Mouse (Mus musculus): Measurements from ENCODE around the gene Ifih1.
A peak's percentile ranks its signal among the peaks of the same experiment; 100 is the strongest.

Gene Ifih1

DNA sequence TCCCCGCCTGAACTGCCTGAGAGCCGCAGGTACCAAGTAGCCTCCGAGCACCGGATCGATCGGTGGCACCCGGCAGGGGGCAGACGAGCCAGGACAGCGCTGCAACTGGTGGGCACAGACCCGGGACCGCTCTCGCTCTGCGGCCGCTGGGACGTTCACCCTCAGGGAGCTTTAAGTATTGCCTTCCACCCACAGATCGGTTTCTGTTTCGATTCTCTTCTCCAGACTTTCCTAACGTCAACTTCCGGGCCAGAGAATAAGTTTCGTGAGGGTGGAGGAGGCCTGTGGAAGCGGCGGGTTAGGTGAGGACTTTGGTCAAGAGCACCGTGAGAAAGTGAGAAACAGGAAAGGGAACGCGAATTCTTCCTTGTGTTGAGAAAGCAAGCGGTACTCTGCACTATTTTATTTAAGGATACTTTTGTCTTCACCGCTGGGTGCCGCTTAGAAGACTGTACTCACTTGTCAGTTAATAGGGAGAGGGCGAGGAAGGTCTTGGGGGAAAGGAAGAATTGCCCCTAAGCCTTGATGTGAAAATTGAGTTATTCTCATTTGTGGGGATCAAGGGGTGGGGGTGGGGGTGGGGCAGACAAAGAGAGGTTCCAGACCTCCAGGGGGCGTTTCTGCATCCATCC lies at the start of gene Ifih1:
TSS of gene Ifih1 (minus strand) at position 242 of the 632 bp plus-strand sequence.
- no peak for DNase-seq (ENCODE audit: low spot score)

DNA sequence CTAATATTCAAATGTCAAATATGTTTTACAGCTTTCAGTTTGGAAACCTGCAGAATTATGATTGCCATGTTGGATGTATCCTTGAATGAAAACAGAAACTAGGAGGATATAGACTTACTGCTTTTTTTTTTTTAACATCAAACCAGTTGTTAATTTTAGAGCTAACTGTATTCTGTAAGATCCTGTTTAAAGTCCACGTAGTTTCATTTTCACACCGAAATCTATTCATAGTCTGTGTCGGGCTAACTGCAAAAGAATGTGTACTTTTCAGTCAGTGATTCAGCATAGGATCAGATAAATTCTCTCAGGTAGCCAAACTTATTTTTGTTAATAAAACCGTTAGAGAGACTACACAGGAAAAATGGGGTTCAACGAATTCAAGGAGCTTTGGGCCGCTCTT lies 39.9 kb upstream of the Ifih1 start:
- no peak for DNase-seq (ENCODE audit: low spot score)

DNA sequence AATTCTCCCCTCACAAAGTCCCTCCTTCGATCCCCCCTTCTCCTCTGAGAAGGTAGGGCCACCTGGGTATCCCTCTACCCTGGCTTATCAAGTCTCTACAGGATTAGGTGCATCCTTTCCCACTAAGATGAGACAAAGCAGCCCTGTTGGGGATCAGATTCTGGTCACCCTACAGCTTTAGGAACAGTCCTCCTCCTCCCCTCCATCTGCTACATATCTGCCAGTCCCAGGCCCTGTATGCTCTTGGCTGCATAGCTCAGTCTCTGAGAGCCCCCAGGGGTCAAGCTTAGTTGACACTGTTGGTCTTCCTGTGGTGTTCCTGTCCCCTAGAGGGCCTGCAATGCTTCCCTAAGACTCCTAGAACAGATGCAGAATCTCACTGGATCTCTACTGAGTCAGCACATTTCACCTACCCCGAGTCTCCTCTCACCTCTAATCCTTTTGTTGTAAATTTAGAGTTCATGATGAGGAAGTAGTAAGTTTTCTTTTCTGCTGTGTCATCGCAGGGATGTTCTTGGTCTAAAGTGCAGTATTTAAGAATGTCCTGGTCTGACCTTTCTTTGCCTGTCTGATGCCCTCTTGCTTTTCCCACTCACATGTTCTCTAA lies 39.0 kb upstream of the Ifih1 start:
- no peak for DNase-seq (ENCODE audit: low spot score)

GRCm38 (mm10) chr2:62681667-62682066 lies 35.6 kb upstream of the Ifih1 start:
- no peak for DNase-seq (ENCODE audit: low spot score)

GRCm38 (mm10) chr2:62672788-62673187 lies 26.7 kb upstream of the Ifih1 start:
- no peak for DNase-seq (ENCODE audit: low spot score)

DNA sequence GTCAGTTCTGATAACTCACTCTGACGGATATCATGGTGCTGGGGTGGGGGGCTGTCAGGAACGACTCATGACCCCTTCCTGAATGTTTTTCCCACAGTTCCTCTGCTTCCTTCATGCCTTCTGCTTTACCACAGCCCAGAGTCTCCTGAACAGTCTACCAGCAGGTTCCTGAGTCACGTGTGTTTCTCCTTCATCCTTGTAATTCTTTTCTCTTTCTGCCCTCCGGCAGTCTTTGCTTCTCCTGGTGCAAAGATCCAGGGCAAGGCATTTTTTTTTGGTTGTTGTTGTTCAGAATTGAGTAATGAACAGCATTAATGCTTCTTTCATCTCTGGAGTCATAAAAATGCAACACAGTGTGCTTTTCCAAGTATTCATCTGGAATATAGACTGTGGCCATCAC lies 24.7 kb upstream of the Ifih1 start:
- no peak for DNase-seq (ENCODE audit: low spot score)

GRCm38 (mm10) chr2:62670301-62670700 lies 24.2 kb upstream of the Ifih1 start:
- no peak for DNase-seq (ENCODE audit: low spot score)

DNA sequence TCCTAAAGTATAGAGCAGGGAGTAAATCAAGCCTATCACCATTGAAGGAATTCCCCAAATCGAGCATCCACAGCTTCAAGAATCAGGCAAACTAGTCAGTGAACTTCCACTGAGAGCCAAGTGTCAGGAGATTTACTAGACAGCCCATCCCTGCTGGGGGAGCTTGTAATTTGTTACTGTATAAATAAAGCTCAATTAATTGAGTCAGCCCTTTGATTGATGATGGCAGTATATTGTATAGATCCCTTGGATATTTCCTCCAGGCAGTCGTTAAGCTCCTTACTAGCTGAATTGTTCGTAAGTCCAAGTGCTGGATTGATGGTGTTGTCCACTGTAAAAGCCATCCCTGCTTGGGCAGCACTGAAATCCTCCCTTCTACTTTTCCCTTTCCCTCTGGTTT lies 23.8 kb upstream of the Ifih1 start:
- DNase-seq (ENCODE audit: low spot score): no peak

DNA sequence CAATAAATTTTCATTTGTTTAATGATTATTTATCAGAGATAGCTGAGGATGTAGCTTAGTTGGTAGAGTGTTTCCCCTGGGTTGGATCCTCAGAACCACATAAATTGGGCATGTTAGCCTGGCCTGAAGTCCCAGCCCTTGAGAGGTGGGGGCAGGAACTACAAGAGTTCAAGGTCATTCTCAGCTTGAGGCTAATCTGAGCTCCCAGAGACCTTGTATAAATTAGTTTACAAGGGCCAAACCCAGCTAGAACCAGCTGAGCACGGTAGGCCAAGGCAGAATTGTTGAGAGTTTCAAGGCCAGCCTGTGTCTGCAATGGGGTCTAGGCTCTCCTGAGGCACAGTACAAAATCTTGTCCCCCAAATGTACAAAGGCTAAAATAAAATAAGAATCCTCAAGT lies 19.5 kb upstream of the Ifih1 start:
- no peak for DNase-seq (ENCODE audit: low spot score)

DNA sequence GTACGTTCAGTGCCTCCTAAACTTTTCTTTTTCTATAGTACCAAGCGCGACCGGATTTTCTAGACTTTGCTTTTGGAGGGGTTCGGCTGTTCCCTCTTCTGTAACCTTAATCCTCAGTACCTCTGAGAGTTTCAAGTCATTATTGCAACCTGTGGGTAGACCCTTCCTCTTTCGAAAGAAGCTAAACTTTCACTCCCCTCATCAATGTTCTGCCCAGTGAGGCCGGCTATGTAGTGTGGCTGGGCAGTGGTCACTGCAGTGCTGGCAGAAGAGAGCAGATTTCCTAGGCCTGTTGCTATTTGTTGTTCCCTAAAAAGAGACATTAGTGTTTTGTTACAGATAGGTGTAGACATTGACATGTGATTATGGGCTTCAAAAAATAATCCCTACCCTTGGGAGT lies 18.8 kb upstream of the Ifih1 start:
- DNase-seq (ENCODE audit: low spot score): no peak

DNA sequence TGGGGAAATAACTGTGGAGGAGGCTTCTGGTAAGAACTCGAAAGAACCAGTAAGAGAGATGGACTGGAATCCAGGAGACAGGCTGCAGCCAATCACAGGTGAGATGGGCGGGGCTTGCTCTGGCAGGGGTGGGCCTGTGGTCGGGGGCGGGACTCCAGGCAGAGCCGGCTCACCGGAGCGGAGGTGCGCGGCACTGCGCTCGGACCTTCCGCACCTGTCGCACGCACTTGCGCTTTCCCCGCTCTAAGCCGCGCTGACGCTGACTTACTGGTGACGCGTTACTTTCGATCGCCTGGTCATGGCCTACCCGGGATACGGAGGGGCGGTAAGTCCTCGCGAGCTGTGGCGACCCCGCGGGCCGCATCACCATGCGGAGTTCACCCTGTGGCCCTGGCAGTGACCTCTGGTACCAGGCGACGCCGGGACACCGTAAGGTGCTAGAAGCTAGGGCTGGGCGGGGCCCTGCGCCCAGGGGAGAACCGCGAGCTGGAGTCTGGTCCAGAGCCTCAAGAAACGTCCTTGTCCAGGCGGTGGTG lies 18.1 kb upstream of the Ifih1 start, which contains the start of gene Gca:
TSS of gene Gca (plus strand) at position 151 of the 536 bp plus-strand sequence.
- no peak for DNase-seq (ENCODE audit: low spot score)

DNA sequence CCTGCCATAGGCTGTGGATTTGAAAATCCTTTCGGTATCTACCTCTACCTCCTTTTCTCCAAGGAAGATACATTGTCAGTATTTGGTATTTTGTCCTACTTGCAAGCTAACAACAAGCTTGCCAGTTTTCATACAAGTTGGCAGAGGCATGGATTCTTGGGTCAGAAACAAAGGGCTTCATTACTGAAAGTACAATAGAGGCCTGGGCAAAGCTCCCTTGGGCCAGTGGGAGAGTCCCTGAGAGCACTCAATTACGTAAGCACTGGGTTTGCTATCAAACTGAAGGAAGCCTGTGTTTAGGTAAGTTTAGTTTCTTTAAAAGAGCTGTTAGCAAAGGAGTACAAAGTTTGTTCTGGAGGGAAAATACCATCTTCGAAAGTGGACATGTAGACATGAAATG lies 16.5 kb upstream of the Ifih1 start:
- DNase-seq (ENCODE audit: low spot score): no peak

GRCm38 (mm10) chr2:62660565-62660964 lies 14.5 kb upstream of the Ifih1 start:
- no peak for DNase-seq (ENCODE audit: low spot score)

DNA sequence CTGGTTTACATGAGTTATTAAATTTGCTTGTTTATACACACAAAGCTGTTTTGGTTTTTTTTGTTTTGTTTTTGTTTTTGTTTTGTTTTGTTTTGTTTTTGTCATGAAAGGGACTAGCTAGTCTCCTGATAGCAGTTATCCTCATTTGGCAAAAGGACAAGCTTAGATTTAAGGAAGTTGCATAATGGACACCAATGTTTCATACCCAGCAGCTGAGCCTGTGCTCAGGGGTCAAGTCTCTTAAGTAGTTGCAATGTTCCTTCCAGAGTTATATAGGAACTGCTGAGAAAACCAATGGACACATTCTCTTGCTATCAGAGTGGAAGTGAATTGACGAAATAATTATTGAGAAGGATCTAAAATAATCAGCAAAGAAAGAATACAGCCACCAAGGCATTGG lies 10.0 kb upstream of the Ifih1 start:
- DNase-seq (ENCODE audit: low spot score): no peak

DNA sequence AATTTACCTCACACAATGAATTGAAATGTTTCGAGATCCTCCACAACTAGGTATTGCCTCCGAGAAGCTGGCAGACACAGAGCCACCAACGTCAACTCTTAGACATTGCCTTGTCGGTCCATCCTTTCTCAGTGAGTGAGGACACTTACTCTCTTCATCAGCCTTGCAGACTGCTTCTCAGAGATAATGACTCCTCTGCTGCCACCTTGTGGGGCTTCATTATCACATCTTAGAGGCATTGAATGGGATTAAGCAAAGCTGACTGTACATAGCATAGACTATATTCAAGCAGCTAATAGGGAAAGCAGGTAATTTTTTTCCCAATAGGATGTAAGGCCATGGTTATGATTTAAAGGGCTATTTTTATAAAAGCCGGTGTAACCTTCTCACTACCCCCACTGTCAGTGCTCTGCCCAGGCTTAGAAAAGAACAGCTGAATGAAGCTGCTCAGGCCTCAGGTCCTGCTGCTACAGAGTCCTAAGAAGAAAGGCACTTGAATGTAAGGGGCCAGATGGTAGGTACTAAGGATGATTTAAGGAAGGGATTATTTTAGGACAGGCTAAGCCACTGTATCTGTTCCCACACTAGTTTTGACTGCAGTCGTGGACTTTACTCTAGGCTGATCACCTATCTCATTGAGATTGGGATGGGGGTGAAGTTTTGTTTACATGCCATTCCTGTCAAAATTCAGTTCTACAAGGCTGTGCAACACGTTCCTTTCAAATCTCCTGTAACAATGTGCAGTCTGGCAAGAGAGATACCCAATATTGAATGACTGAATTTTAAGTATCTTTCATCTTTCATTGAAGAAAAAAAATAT lies 8.7 kb upstream of the Ifih1 start:
- peak; percentile 24 for DNase-seq (ENCODE audit: low spot score)

- no peak for DNase-seq (ENCODE audit: low spot score)
Measured at GRCm38 (mm10) chr2:62652466-62652865, 6.4 kb upstream of the Ifih1 start.

DNA sequence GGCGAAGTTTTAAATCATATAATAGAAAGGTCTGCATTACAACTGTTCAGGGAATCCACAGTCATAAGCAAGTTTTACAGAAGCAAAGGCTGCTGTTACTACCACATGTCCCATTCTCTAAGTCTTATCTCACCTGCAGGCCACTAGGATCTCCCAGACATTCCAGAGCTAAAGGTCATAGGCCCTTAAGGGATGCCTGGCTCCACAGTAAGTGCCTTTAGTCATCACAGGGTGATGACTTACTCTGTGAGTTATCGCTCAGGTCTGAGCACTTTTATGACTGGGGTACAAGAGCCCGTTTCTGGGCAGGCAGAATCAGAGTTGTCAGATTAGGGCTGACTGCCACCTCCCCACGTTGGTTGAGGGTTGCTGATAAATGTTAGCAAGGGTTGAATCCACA lies 5.8 kb upstream of the Ifih1 start:
- DNase-seq (ENCODE audit: low spot score): no peak

GRCm38 (mm10) chr2:62646671-62647289 lies 725 bp upstream of the Ifih1 start:
- no peak for DNase-seq (ENCODE audit: low spot score)

DNA sequence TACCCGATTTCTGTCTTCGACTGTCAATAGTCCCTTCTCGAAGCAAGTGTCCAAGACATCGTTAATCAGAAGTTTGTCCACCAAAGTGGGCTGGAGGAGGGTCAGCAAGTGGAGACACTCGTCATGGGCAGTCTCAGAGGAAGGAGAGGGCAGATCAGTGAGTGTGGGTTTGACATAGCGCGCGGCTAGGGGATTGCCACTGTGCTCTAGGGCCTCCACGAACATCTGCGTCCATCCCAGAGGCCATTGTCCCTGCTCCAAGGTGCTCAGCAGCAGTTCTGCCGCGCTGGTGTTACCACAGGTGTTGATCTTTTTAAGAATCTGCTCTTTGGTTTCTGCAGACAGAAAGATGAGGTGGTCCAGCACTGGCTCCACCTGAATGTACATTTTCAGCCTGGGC lies 580 bp downstream of the Ifih1 start:
- DNase-seq (ENCODE audit: low spot score): no peak

DNA sequence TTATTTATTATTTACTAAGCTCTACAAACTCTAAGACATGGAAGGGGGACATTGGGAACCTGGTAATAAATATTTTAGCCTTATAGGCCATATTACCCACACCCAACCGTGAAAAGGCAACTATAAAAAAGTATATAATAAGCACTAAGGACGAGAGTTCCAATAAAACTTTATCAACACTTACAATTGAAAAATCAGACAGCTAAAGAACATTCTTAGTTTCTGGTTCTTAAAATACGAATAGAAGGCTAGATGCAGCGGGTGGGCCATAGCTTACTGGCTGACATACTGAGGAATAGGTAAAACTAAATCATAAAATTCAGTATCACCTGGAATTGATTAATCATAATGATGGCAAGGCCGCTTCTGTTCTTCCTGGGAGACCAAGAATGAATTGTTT lies 1.2 kb downstream of the Ifih1 start:
- no peak for DNase-seq (ENCODE audit: low spot score)

GRCm38 (mm10) chr2:62643405-62644305 lies 2.4 kb downstream of the Ifih1 start:
- DNase-seq (ENCODE audit: low spot score): no peak

Data from adipocyte (in vitro differentiated cells).